Mouse (Mus musculus): ENCODE data around the gene Mypn.

- no peak for TF ChIP-seq CTCF (IDR thresholded peaks at IDR 0.05; ENCODE audit: low read depth)
- TF ChIP-seq EP300 (IDR thresholded peaks at IDR 0.05; ENCODE audit: low read depth), result no peak
These were observed 113.8 kb downstream of the Mypn start for GRCm38 (mm10) chr10:63089758-63090571.

All from liver, embryonic 14.5 days (tissue).